Mouse (Mus musculus): Measurements from ENCODE around the gene Caskin2. TPM values are rescaled to one million over a fixed set of nuclear protein-coding genes. Genes with fewer than 3 reads are reported as not detected.
"Not testable (repeated sequence)": the region's sequence is repeated elsewhere in the genome, so short reads cannot be mapped to it uniquely, and the experiment has no call there.

Gene Caskin2
- polyA plus RNA-seq, 1 experiment from 2014 or later: 21.2 TPM

- WGBS: 94% methylated on average over 8 of the region's 8 CpGs
- ATAC-seq (replicated peaks; ENCODE audit: low FRiP score): no peak
- no peaks in the 10 kb centered on the region for H3K27me3 ChIP-seq (ENCODE audit: control insufficient read depth, insufficient read depth, low read length)
- peak overlapping the region; percentile 79; the same call in 1 of the 2 replicates for H3K4me2 ChIP-seq (ENCODE audit: low read depth, low read length, severe bottlenecking)
- no peaks in the 10 kb centered on the region for H3K36me3 ChIP-seq (ENCODE audit: control insufficient read depth, insufficient read depth, low read length)
- H3K4me3 ChIP-seq (ENCODE audit: low read depth, low read length): no peak overlapping the region
- no peak overlapping the region for H3K27ac ChIP-seq (ENCODE audit: low read depth, low read length)
- DNase-seq (ENCODE audit: low spot score): no peak
- H3K4me1 ChIP-seq (replicated peaks; ENCODE audit: control insufficient read depth, insufficient read depth, low read length): peaks cover 5% of the 10 kb centered on the region
- no peak overlapping the region for H3K9ac ChIP-seq (ENCODE audit: low read length)
- no peaks in the 10 kb centered on the region for H3K9me3 ChIP-seq (ENCODE audit: control insufficient read depth, low read length)
Measured at GRCm38 (mm10) chr11:115766981-115767380, 46.5 kb downstream of the Caskin2 start.

GRCm38 (mm10) chr11:115766356-115766943 lies 47.0 kb downstream of the Caskin2 start:
- WGBS: 48% methylated on average over 13 of the region's 13 CpGs
- Histone ChIP-seq H3K27me3 (ENCODE audit: control insufficient read depth, insufficient read depth, low read length) (no peaks in the 10 kb centered on the region), H3K27ac (ENCODE audit: low read depth, low read length) (peak overlapping the region; percentile 83; the same call in 1 of the 2 replicates), H3K9me3 (ENCODE audit: control insufficient read depth, low read length) (no peaks in the 10 kb centered on the region), H3K4me3 (ENCODE audit: low read depth, low read length) (peak overlapping the region; percentile 70), H3K9ac (ENCODE audit: low read length) (peak overlapping the region; percentile 97), H3K4me1 (replicated peaks; ENCODE audit: control insufficient read depth, insufficient read depth, low read length) (peaks cover 5% of the 10 kb centered on the region), H3K36me3 (ENCODE audit: control insufficient read depth, insufficient read depth, low read length) (no peaks in the 10 kb centered on the region), H3K4me2 (ENCODE audit: low read depth, low read length, severe bottlenecking) (peak overlapping the region; percentile 79)
- DNase-seq (ENCODE audit: low spot score): no peak
- ATAC-seq (replicated peaks; ENCODE audit: low FRiP score): no peak

- ATAC-seq (replicated peaks; ENCODE audit: low FRiP score): peak; percentile 81
Measured at GRCm38 (mm10) chr11:115765607-115766141, 47.8 kb downstream of the Caskin2 start.

GRCm38 (mm10) chr11:115765103-115765606 lies 48.3 kb downstream of the Caskin2 start, which contains the start of gene Tmem94:
Tmem94 (plus strand) TSS chr11:115765433.
- ATAC-seq (replicated peaks; ENCODE audit: low FRiP score): peak; percentile 98
- peaks cover 5% of the 10 kb centered on the region for H3K4me1 ChIP-seq (replicated peaks; ENCODE audit: control insufficient read depth, insufficient read depth, low read length)

More at GRCm38 (mm10) chr11:115765607-115766141, 47.8 kb downstream of the Caskin2 start:
- peak overlapping the region; percentile 83 for H3K27ac ChIP-seq (ENCODE audit: low read depth, low read length)
- H3K4me2 ChIP-seq (ENCODE audit: low read depth, low read length, severe bottlenecking): peak overlapping the region; percentile 79
- peak overlapping the region; percentile 97 for H3K9ac ChIP-seq (ENCODE audit: low read length)
- H3K9me3 ChIP-seq (ENCODE audit: control insufficient read depth, low read length): no peaks in the 10 kb centered on the region
- H3K36me3 ChIP-seq (ENCODE audit: control insufficient read depth, insufficient read depth, low read length): no peaks in the 10 kb centered on the region
- H3K4me1 ChIP-seq (replicated peaks; ENCODE audit: control insufficient read depth, insufficient read depth, low read length): peaks cover 5% of the 10 kb centered on the region
- DNase-seq (ENCODE audit: low spot score): no peak
- H3K4me3 ChIP-seq (ENCODE audit: low read depth, low read length): peak overlapping the region; percentile 70
- under 1% methylated on average over 33 of the region's 34 CpGs for WGBS
- H3K27me3 ChIP-seq (ENCODE audit: control insufficient read depth, insufficient read depth, low read length): no peaks in the 10 kb centered on the region

GRCm38 (mm10) chr11:115764698-115765097 lies 48.7 kb downstream of the Caskin2 start:
- ATAC-seq (replicated peaks; ENCODE audit: low FRiP score): no peak
- peak overlapping the region; percentile 51; the same call in 1 of the 2 replicates for H3K9ac ChIP-seq (ENCODE audit: low read length)
- WGBS: 35% methylated on average over 2 of the region's 2 CpGs

More at GRCm38 (mm10) chr11:115765103-115765606, 48.3 kb downstream of the Caskin2 start, which contains the start of gene Tmem94:
- no peaks in the 10 kb centered on the region for H3K27me3 ChIP-seq (ENCODE audit: control insufficient read depth, insufficient read depth, low read length)
- H3K4me2 ChIP-seq (ENCODE audit: low read depth, low read length, severe bottlenecking): peak within 1 kb of the TSS; percentile 79
- peak within 1 kb of the TSS; percentile 83 for H3K27ac ChIP-seq (ENCODE audit: low read depth, low read length)
- no peaks in the 10 kb centered on the region for H3K36me3 ChIP-seq (ENCODE audit: control insufficient read depth, insufficient read depth, low read length)
- DNase-seq (ENCODE audit: low spot score): peak; percentile 98
- H3K9me3 ChIP-seq (ENCODE audit: control insufficient read depth, low read length): no peaks in the 10 kb centered on the region
- H3K9ac ChIP-seq (ENCODE audit: low read length): peak within 1 kb of the TSS; percentile 97
- WGBS: under 1% methylated on average over 32 of the region's 32 CpGs
- H3K4me3 ChIP-seq (ENCODE audit: low read depth, low read length): peak within 1 kb of the TSS; percentile 70

GRCm38 (mm10) chr11:115762176-115762575 lies 51.3 kb downstream of the Caskin2 start:
- H3K27me3 ChIP-seq (ENCODE audit: control insufficient read depth, insufficient read depth, low read length); H3K4me2 ChIP-seq (ENCODE audit: low read depth, low read length, severe bottlenecking); H3K4me1 ChIP-seq (replicated peaks; ENCODE audit: control insufficient read depth, insufficient read depth, low read length); H3K9me3 ChIP-seq (ENCODE audit: control insufficient read depth, low read length); DNase-seq (ENCODE audit: low spot score); H3K4me3 ChIP-seq (ENCODE audit: low read depth, low read length); ATAC-seq (replicated peaks; ENCODE audit: low FRiP score); H3K9ac ChIP-seq (ENCODE audit: low read length); H3K27ac ChIP-seq (ENCODE audit: low read depth, low read length); H3K36me3 ChIP-seq (ENCODE audit: control insufficient read depth, insufficient read depth, low read length): not testable (repeated sequence)
- WGBS: 93% methylated on average over 7 of the region's 7 CpGs

More at GRCm38 (mm10) chr11:115764698-115765097, 48.7 kb downstream of the Caskin2 start:
- peak overlapping the region; percentile 70; the same call in 1 of the 2 replicates for H3K4me3 ChIP-seq (ENCODE audit: low read depth, low read length)
- H3K36me3 ChIP-seq (ENCODE audit: control insufficient read depth, insufficient read depth, low read length): no peaks in the 10 kb centered on the region
- H3K27ac ChIP-seq (ENCODE audit: low read depth, low read length): no peak overlapping the region
- H3K4me1 ChIP-seq (replicated peaks; ENCODE audit: control insufficient read depth, insufficient read depth, low read length): peaks cover 5% of the 10 kb centered on the region
- no peaks in the 10 kb centered on the region for H3K27me3 ChIP-seq (ENCODE audit: control insufficient read depth, insufficient read depth, low read length)
- DNase-seq (ENCODE audit: low spot score): no peak
- H3K4me2 ChIP-seq (ENCODE audit: low read depth, low read length, severe bottlenecking): peak overlapping the region; percentile 49
- H3K9me3 ChIP-seq (ENCODE audit: control insufficient read depth, low read length): no peaks in the 10 kb centered on the region

GRCm38 (mm10) chr11:115753485-115753884 lies 60.0 kb downstream of the Caskin2 start:
- Histone ChIP-seq H3K4me1 (replicated peaks; ENCODE audit: control insufficient read depth, insufficient read depth, low read length) (no peaks in the 10 kb centered on the region), H3K4me3 (ENCODE audit: low read depth, low read length) (no peak overlapping the region), H3K4me2 (ENCODE audit: low read depth, low read length, severe bottlenecking) (no peak overlapping the region), H3K27ac (ENCODE audit: low read depth, low read length) (no peak overlapping the region), H3K27me3 (ENCODE audit: control insufficient read depth, insufficient read depth, low read length) (no peaks in the 10 kb centered on the region), H3K9ac (ENCODE audit: low read length) (no peak overlapping the region), H3K9me3 (ENCODE audit: control insufficient read depth, low read length) (no peaks in the 10 kb centered on the region), H3K36me3 (ENCODE audit: control insufficient read depth, insufficient read depth, low read length) (no peaks in the 10 kb centered on the region)
- ATAC-seq (replicated peaks; ENCODE audit: low FRiP score) (no peak), DNase-seq (ENCODE audit: low spot score) (no peak)
- WGBS: 79% methylated on average over 4 of the region's 4 CpGs

- 64% methylated on average over 7 of the region's 7 CpGs for WGBS
- DNase-seq (ENCODE audit: low spot score): no peak
- H3K36me3 ChIP-seq (ENCODE audit: control insufficient read depth, insufficient read depth, low read length): no peaks in the 10 kb centered on the region
- no peak overlapping the region for H3K9ac ChIP-seq (ENCODE audit: low read length)
- no peak for ATAC-seq (replicated peaks; ENCODE audit: low FRiP score)
- H3K4me2 ChIP-seq (ENCODE audit: low read depth, low read length, severe bottlenecking): no peak overlapping the region
- H3K27ac ChIP-seq (ENCODE audit: low read depth, low read length): no peak overlapping the region
- H3K27me3 ChIP-seq (ENCODE audit: control insufficient read depth, insufficient read depth, low read length): no peaks in the 10 kb centered on the region
- no peaks in the 10 kb centered on the region for H3K4me1 ChIP-seq (replicated peaks; ENCODE audit: control insufficient read depth, insufficient read depth, low read length)
- H3K4me3 ChIP-seq (ENCODE audit: low read depth, low read length): no peak overlapping the region
- no peaks in the 10 kb centered on the region for H3K9me3 ChIP-seq (ENCODE audit: control insufficient read depth, low read length)
Measured at GRCm38 (mm10) chr11:115752653-115753052, 60.8 kb downstream of the Caskin2 start.
